Comparison of ENCODE assay signal across 10 mouse cellular contexts in the genomic region with DNA sequence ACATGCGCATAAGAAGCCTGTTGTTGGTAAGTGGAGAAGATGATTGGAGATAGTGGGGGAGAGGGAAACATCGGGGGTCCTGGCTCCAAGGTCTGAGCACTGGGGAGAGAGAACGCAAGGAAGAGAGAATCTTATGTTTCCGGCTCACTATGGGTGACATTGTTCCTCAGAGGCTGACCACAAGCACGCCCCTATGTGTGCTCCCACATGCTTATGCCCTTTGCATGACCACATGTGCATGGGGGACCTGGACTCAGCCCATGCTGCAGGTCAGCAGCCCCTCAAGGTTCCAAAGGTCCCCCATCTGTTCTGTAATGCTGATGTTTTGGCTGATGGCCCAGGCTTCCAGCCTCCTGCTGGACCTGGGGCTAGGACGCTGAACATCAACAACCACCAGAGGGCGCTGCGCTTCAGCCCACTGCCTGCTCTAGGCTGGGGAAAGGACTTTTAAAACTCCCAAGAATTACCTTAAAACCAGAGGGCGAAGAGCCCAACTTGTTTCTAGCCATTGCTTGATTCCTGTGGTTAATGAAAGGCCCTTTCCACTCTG.
DNase-seq lines count a peak whose midpoint lies in the region; ATAC-seq and TF ChIP-seq lines count a peak whose summit lies in the region.
"Had no signal": no experiment of that assay in that cellular context is flagged by ENCODE, and none has a peak within 500 bp of the region (broad histone marks: within the 10 kb centered on the region; RNA-seq: fewer than 3 reads in every experiment).

No protein-coding gene starts in this region.

- DNase-seq in heart, adult 18-20 months, result peak; percentile 43 to 73
- DNase-seq in heart, postnatal 25 days (ENCODE audit: low spot score), result no peak
- DNase-seq in cerebellum, postnatal 10 days, result peak; percentile 84 to 87
- peak; percentile 41 to 68 for DNase-seq in frontal cortex, postnatal 14 days (ENCODE audit: low spot score in 2 of 2)
- peak; percentile 88 for DNase-seq in intestine, embryonic 14.5 days (ENCODE audit: low spot score)
- peak; percentile 91 for DNase-seq in limb, embryonic 10.5 days (ENCODE audit: low spot score)
- peak; percentile 85 for DNase-seq in midbrain, postnatal 0 days (ENCODE audit: low spot score)
- DNase-seq in stomach, postnatal 0 days (ENCODE audit: low spot score), result peak; percentile 74

- ATAC-seq in intestine, embryonic 14.5 days (replicated peaks; ENCODE audit: low FRiP score, low TSS enrichment, low read depth), result peak; percentile 55; the same call in 1 of the 2 replicates
- ATAC-seq in midbrain, postnatal 0 days (ENCODE audit: low FRiP score), result peak; percentile 72; the same call in 1 of the 2 replicates
- no peak for ATAC-seq in stomach, postnatal 0 days (ENCODE audit: low FRiP score, low TSS enrichment)

- H3K9ac ChIP-seq in intestine, embryonic 14.5 days (ENCODE audit: low read length), result no peak overlapping the region
- H3K9ac ChIP-seq in midbrain, postnatal 0 days (replicated peaks; ENCODE audit: low read length, poor library complexity, severe bottlenecking), result no peak overlapping the region
- no peak overlapping the region for H3K9ac ChIP-seq in stomach, postnatal 0 days (ENCODE audit: low read length)

- H3K4me1 ChIP-seq in intestine, embryonic 14.5 days (replicated peaks; ENCODE audit: control insufficient read depth, insufficient read depth, low read length), result no peaks in the 10 kb centered on the region
- H3K4me1 ChIP-seq in limb, embryonic 10.5 days, result no peaks in the 10 kb centered on the region; the same call in 1 of the 2 replicates
- no peaks in the 10 kb centered on the region for H3K4me1 ChIP-seq in midbrain, postnatal 0 days (ENCODE audit: insufficient read depth, low read length)
- H3K4me1 ChIP-seq in stomach, postnatal 0 days (replicated peaks; ENCODE audit: control insufficient read depth, insufficient read depth), result no peaks in the 10 kb centered on the region

- intact Hi-C loops in heart, postnatal 25 days (cut with DNase I), result loop anchor here (5.0 to 10.0 kb wide), 2 partner anchors 195 to 1467 kb away; no protein-coding TSS in a partner anchor

- H3K27me3 ChIP-seq in intestine, embryonic 14.5 days (replicated peaks; ENCODE audit: control insufficient read depth, insufficient read depth, low read length), result no peaks in the 10 kb centered on the region
- H3K27me3 ChIP-seq in limb, embryonic 10.5 days (ENCODE audit: low read depth, poor library complexity, severe bottlenecking), result no peaks in the 10 kb centered on the region
- no peaks in the 10 kb centered on the region for H3K27me3 ChIP-seq in midbrain, postnatal 0 days (ENCODE audit: insufficient read depth, low read length)
- H3K27me3 ChIP-seq in stomach, postnatal 0 days (ENCODE audit: control insufficient read depth, insufficient read depth, low read length), result no peaks in the 10 kb centered on the region
- H3K27me3 ChIP-seq: CH12.LX had no signal

- 53% methylated on average over 9 of the region's 9 CpGs for WGBS in intestine, embryonic 14.5 days
- WGBS in limb, embryonic 10.5 days, result 49% methylated on average over 9 of the region's 9 CpGs
- 53% methylated on average over 9 of the region's 9 CpGs for WGBS in midbrain, postnatal 0 days
- 48% methylated on average over 9 of the region's 9 CpGs for WGBS in stomach, postnatal 0 days

- H3K4me2 ChIP-seq in intestine, embryonic 14.5 days (ENCODE audit: low read length), result no peak overlapping the region
- H3K4me2 ChIP-seq in midbrain, postnatal 0 days (ENCODE audit: low read depth, low read length, poor library complexity, severe bottlenecking), result no peak overlapping the region
- H3K4me2 ChIP-seq in stomach, postnatal 0 days (replicated peaks; ENCODE audit: low read depth), result no peak overlapping the region

- no peaks in the 10 kb centered on the region for H3K36me3 ChIP-seq in intestine, embryonic 14.5 days (ENCODE audit: control insufficient read depth, insufficient read depth, low read length)
- H3K36me3 ChIP-seq in limb, embryonic 10.5 days, result no peaks in the 10 kb centered on the region
- no peaks in the 10 kb centered on the region for H3K36me3 ChIP-seq in midbrain, postnatal 0 days (ENCODE audit: insufficient read depth, low read length)
- no peaks in the 10 kb centered on the region for H3K36me3 ChIP-seq in stomach, postnatal 0 days (ENCODE audit: control insufficient read depth, insufficient read depth, low read length)

- H3K4me3 ChIP-seq in intestine, embryonic 14.5 days (ENCODE audit: low read depth, low read length), result no peak overlapping the region
- H3K4me3 ChIP-seq in limb, embryonic 10.5 days, result no peak overlapping the region
- H3K4me3 ChIP-seq in midbrain, postnatal 0 days (ENCODE audit: low read depth, low read length), result no peak overlapping the region
- H3K4me3 ChIP-seq in stomach, postnatal 0 days (ENCODE audit: low read depth, low read length), result no peak overlapping the region
- H3K4me3 ChIP-seq: myocyte had no signal

- H3K9me3 ChIP-seq in intestine, embryonic 14.5 days (ENCODE audit: control insufficient read depth, low read length), result no peaks in the 10 kb centered on the region
- H3K9me3 ChIP-seq in limb, embryonic 10.5 days (replicated peaks), result no peaks in the 10 kb centered on the region
- no peaks in the 10 kb centered on the region for H3K9me3 ChIP-seq in midbrain, postnatal 0 days (ENCODE audit: low read length)
- no peaks in the 10 kb centered on the region for H3K9me3 ChIP-seq in stomach, postnatal 0 days (ENCODE audit: control insufficient read depth, low read length)

- no peak for TF ChIP-seq EP300 in stomach, postnatal 0 days (optimal IDR thresholded peaks at IDR 0.05)

- peak; percentile 88 for TF ChIP-seq CTCF in midbrain, postnatal 0 days (IDR thresholded peaks at IDR 0.05)
- TF ChIP-seq CTCF in stomach, postnatal 0 days (IDR thresholded peaks at IDR 0.05; ENCODE audit: low read depth), result peak; percentile 91

- no peak overlapping the region for H3K27ac ChIP-seq in intestine, embryonic 14.5 days (ENCODE audit: low read depth)
- no peak overlapping the region for H3K27ac ChIP-seq in limb, embryonic 10.5 days
- no peak overlapping the region for H3K27ac ChIP-seq in midbrain, postnatal 0 days (ENCODE audit: low read depth, low read length)
- no peak overlapping the region for H3K27ac ChIP-seq in stomach, postnatal 0 days (replicated peaks)
